Mouse (Mus musculus) embryonic fibroblast, embryonic 13.5 days (primary cell): Measurements from ENCODE around the gene Gpr162.

Experiments used
- CTCF ChIP-seq: IDR thresholded peaks from 2 replicates; pipeline ENCODE4 v1.5.1; 2011; ENCODE audit warnings: mild to moderate bottlenecking, control low read depth, low read length, moderate library complexity, borderline replicate concordance; ENCODE audit not compliant: insufficient read depth
- POLR2A ChIP-seq: IDR thresholded peaks from 2 replicates; pipeline ENCODE4 v1.6.1; 2011; ENCODE audit warnings: low read depth, mild to moderate bottlenecking, control low read depth, low read length, moderate library complexity

- TF ChIP-seq POLR2A (no peak), CTCF (no peak)
Observed at GRCm38 (mm10) chr6:124860511-124860910, 3.3 kb downstream of the Gpr162 start.
